Mouse (Mus musculus) midbrain, embryonic 15.5 days (tissue): ENCODE results near the gene Setd7. TPM values are rescaled to one million over a fixed set of nuclear protein-coding genes. Genes with fewer than 3 reads are reported as not detected.

Experiments used
- ATAC-seq: fragments of 200-750 bp; cut with Nextera tagmentation; replicated peaks from 2 replicates; pipeline ENCODE4 v1.8.0; 2017; ENCODE audit warnings: moderate TSS enrichment
- H3K27ac ChIP-seq: fragments of 300-500 bp; sonication (generic); 2 replicates; pipeline ENCODE4 v1.5.1; 2015; ENCODE audit warnings: mild to moderate bottlenecking, inconsistent platforms
- H3K27me3 ChIP-seq: fragments of 300-500 bp; sonication (generic); replicated peaks from 2 replicates; pipeline ENCODE4 v1.6.1; 2015; ENCODE audit warnings: inconsistent platforms
- H3K36me3 ChIP-seq: fragments of 300-500 bp; sonication (generic); replicated peaks from 2 replicates; pipeline ENCODE4 v1.6.1; 2015; ENCODE audit warnings: inconsistent platforms
- H3K4me1 ChIP-seq: fragments of 300-500 bp; sonication (generic); 2 replicates; pipeline ENCODE4 v1.6.1; 2015; ENCODE audit warnings: inconsistent platforms
- H3K4me2 ChIP-seq: fragments of 300-500 bp; sonication (generic); 2 replicates; pipeline ENCODE4 v1.6.1; 2015; ENCODE audit warnings: inconsistent platforms, mild to moderate bottlenecking, moderate library complexity
- H3K4me3 ChIP-seq: fragments of 300-500 bp; sonication (generic); 2 replicates; pipeline ENCODE4 v1.5.1; 2015; ENCODE audit warnings: mild to moderate bottlenecking, inconsistent platforms
- H3K9ac ChIP-seq: fragments of 300-500 bp; sonication (generic); 2 replicates; pipeline ENCODE4 v1.6.1; 2015; ENCODE audit warnings: mild to moderate bottlenecking, inconsistent platforms
- H3K9me3 ChIP-seq: fragments of 300-500 bp; sonication (generic); 2 replicates; pipeline ENCODE4 v1.6.1; 2016; ENCODE audit warnings: inconsistent platforms
- WGBS: fragments of 180-500 bp; shearing (Covaris S2); methylation state at CpG from one replicate; pipeline ENCODE4 v1.1.7; 2015; ENCODE audit warnings: mixed read lengths; 5-methylcytosine and 5-hydroxymethylcytosine counted together
- polyA plus RNA-seq: library from polyadenylated mRNA; unstranded; fragments of >200 nt; fragmentation: Nextera tagmentation; extraction: Ambion mirVana; gene quantifications from 2 replicates; pipeline ENCODE4 v1.2.1, GENCODE M21; 2015

Gene Setd7
- polyA plus RNA-seq, 1 experiment from 2014 or later: 3.7 TPM

- Histone ChIP-seq H3K4me1 (peaks cover 24% of the 10 kb centered on the region), H3K36me3 (no peaks in the 10 kb centered on the region), H3K27ac (no peak overlapping the region), H3K4me2 (no peak overlapping the region), H3K9ac (no peak overlapping the region), H3K4me3 (no peak overlapping the region), H3K27me3 (no peaks in the 10 kb centered on the region), H3K9me3 (no peaks in the 10 kb centered on the region)
- ATAC-seq: no peak
These were observed 79.6 kb downstream of the Setd7 start for GRCm38 (mm10) chr3:51481059-51481458.

GRCm38 (mm10) chr3:51479893-51480292, 80.8 kb downstream of the Setd7 start:
- Histone ChIP-seq H3K27ac (no peak overlapping the region), H3K4me2 (no peak overlapping the region), H3K9me3 (no peaks in the 10 kb centered on the region), H3K27me3 (no peaks in the 10 kb centered on the region), H3K9ac (no peak overlapping the region), H3K36me3 (no peaks in the 10 kb centered on the region; the same call in 1 of the 2 replicates), H3K4me1 (peaks cover 12% of the 10 kb centered on the region), H3K4me3 (no peak overlapping the region)
- WGBS: 48% methylated on average over 2 of the region's 2 CpGs
- no peak for ATAC-seq

DNA sequence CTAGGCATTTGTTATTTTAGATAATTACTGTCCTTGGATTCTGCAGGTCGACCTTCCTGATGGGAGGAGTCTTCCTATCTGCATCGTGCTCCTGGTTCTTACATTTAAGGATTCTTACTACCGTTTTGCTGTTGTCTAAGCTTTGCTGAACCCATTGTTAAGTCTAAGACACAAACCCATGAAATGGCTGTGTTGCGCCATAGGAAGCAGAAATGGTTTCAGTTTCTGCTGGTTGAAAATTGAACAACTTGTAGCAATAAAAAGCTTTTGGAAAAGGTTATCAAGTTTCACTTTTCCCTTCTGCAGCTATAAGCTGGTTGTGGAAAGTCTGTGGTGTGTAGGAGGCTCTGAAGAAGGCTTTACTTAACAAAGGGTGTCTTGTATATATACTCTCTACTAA, 85.0 kb downstream of the Setd7 start:
- Histone ChIP-seq H3K4me2 (no peak overlapping the region), H3K36me3 (peaks cover 14% of the 10 kb centered on the region; the same call in 1 of the 2 replicates), H3K27me3 (no peaks in the 10 kb centered on the region), H3K9ac (no peak overlapping the region), H3K4me1 (no peaks in the 10 kb centered on the region), H3K9me3 (no peaks in the 10 kb centered on the region), H3K27ac (no peak overlapping the region), H3K4me3 (no peak overlapping the region)
- ATAC-seq: no peak
- WGBS: 89% methylated on average over 4 of the region's 4 CpGs

GRCm38 (mm10) chr3:51468530-51468929, 92.1 kb downstream of the Setd7 start:
- WGBS: 90% methylated on average over 2 of the region's 2 CpGs
- no peak for ATAC-seq
- peaks cover 49% of the 10 kb centered on the region; the same call in 1 of the 2 replicates for H3K36me3 ChIP-seq

More at GRCm38 (mm10) chr3:51468530-51468929, 92.1 kb downstream of the Setd7 start:
- no peaks in the 10 kb centered on the region for H3K27me3 ChIP-seq
- H3K4me1 ChIP-seq: no peaks in the 10 kb centered on the region
- no peak overlapping the region for H3K9ac ChIP-seq
- no peak overlapping the region for H3K27ac ChIP-seq
- H3K4me2 ChIP-seq: no peak overlapping the region
- no peak overlapping the region for H3K4me3 ChIP-seq
- H3K9me3 ChIP-seq: no peaks in the 10 kb centered on the region

Other genes starting within 250 kb of the Setd7 start
- 39.6 and 44.9 TPM in 2 replicates for gene Elf2, start 220.2 kb downstream of the Setd7 start, polyA plus RNA-seq
- 1.0 and 2.1 TPM in 2 replicates for gene Mgarp, start 164.1 kb downstream of the Setd7 start, polyA plus RNA-seq
- 603 and 679 TPM in 2 replicates for gene Ndufc1, start 151.9 kb downstream of the Setd7 start, polyA plus RNA-seq
- gene Naa15, start 145.7 kb downstream of the Setd7 start, polyA plus RNA-seq: 48.7 and 51.1 TPM in 2 replicates
- 27.9 and 28.4 TPM in 2 replicates for gene Rab33b, start 77.0 kb downstream of the Setd7 start, polyA plus RNA-seq
- gene Mgst2, start 99.5 kb upstream of the Setd7 start, polyA plus RNA-seq: 0.48 and 0.57 TPM in 2 replicates